Mouse (Mus musculus): Measurements from ENCODE around the gene Ncapd2.

The Ncapd2 gene

DNA sequence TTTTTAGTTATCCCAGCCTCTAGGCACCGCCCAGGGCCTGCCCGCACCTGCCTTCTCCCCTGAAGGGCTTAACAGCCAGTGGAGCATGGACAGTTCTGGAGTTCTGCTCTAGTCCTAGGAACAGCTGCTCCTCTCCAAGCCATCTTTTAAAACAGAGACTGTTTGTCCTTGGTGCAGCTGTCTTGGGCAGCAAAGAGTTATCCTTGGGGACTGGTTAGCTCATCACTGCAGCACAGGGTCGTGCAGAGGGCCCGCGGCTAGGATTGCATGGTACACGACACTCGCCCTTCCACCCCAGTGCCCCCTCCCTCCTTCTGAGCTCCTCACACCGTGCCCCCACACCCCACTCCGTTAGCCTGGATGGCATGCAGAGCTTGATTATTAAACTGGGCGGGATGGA, 44.2 kb downstream of the Ncapd2 start:
- no peak for DNase-seq (ENCODE audit: low read depth)

DNA sequence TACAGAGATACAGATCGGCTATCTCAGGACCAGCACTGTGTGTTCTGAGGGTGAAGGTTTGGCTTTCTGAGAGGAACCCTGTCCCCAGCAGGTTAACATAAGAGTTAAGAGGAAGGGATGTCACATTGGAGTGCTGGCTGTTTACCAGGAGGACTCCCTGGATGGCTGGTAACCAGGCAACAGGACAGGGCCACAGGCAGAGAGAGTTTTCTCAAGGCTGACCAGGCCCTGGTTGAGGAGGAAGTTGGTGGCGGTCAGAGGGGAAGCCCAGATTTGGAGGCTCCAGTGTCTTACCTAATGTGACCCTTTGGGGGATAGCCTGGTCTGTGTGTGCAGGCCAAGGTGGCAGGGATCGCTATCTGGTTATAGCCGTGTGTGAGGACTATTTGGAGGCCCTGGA, 44.7 kb downstream of the Ncapd2 start:
- no peak for DNase-seq (ENCODE audit: low read depth)

DNA sequence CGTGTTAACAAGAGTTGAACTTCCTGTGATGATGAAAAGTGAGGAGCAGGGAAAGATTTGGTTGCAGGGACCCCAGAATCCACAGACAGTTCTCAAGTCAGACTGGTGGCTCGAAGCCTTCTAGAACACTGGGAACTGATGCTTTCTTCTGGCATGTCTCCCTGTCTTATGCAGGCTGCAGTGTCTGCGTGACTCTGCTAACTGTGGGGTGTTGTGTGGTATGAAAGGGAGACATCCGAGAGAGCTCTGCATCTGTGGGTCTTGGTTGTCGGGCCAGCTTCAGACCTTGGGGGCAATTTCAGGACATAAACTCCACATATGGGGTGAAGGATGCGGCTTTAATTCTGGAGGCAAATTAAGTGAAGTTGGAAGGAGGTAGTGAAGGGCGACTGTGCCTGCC, 45.4 kb downstream of the Ncapd2 start:
- no peak for DNase-seq (ENCODE audit: low read depth)

DNA sequence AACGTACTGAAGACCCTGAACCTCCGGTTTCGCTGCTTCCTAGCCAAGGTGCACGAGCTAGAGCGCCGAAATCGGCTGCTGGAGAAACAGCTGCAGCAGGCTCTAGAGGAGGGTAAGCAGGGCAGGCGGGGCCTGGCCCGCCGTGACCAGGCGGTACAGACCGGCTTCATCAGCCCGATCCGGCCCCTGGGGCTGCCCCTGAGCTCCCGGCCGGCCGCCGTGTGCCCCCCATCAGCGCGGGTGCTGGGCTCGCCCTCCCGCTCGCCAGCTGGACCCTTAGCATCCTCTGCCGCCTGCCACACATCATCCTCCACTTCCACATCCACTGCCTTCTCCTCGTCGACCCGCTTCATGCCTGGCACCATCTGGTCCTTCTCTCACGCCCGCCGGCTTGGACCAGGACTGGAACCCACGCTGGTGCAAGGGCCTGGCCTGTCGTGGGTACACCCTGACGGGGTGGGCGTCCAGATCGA, 46.0 kb downstream of the Ncapd2 start:
- DNase-seq (ENCODE audit: low read depth), result no peak

DNA sequence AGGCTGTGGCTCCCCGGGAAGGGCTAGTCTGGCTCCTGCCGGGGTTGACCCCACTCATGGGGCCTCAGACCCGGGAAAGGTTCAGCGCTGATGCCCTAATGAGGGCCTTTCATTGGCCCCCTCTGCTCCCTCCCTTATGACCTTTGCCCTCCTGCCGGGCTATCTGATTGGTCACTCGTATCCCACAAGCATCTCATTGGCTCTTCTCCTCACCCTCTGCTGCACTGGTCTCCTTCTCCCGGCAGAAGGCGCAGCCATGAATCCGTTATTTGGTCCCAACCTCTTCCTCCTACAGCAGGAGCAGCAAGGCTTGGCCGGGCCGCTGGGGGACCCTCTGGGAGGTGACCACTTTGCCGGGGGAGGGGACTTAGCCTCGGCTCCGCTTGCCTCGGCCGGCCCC, 46.5 kb downstream of the Ncapd2 start, which contains the start of gene Iffo1:
Iffo1 (plus strand) TSS at position 241 of the 400 bp plus-strand sequence.
- DNase-seq (ENCODE audit: low read depth), result peak; percentile 88

DNA sequence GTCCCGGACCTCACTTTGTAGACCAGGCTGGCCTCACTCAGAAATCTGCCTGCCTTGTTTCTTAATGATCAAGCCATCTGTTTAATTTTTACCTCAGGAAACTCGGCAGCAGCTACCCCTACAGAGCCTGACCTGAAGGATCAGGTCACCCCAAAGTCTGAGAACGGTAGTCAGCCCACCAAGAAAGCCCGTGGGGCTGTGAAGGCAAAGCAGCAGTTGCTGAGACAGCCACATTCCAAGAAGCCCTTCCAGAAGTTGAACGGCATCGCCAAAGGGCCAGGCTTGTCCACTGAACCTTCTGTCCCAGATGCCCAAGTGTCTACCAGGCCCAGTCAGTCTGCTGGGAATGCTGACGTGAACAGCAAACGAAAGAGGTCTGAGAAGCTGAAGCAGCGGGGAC, 47.6 kb downstream of the Ncapd2 start:
- no peak for DNase-seq (ENCODE audit: low read depth)

DNA sequence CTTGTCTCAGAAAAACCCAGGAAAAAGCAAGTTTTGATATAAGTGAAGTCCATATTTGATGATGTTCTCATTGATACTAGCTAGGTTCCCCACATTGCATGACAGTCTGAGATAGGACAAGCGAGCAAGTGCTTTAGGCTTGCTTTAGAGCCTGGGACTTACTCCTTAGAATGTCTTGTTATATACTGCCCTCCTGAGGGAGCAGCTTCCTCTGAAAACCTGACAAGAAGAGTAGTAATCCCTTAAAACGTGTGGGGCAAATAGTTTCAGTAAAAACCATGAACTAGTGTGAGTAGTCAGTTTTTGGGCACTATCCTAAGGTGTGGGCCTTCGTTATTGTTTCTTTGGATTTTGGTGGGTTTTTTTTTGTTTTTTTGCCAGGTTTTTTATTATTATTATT, 48.4 kb downstream of the Ncapd2 start:
- DNase-seq (ENCODE audit: low read depth), result no peak

DNA sequence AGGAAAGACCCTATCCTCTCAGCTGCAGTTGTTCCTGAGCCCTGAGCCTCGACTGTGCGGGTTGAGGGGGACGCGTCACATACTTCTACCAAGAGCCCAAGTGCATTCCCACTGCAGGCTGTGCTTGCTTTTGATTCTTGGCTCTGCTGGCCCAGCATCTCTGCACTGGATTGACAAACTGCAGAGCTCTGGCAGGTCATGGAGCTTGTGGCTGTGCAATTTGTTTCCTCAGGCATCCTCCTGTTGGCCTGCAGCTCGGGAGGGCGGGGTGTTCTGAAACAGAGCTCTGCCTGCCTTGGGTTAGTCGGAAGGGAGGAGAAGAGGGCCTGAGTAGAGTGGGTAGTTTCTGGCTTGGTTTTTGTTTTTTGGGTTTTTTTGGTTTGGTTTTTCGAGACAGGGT, 49.1 kb downstream of the Ncapd2 start:
- no peak for DNase-seq (ENCODE audit: low read depth)

DNA sequence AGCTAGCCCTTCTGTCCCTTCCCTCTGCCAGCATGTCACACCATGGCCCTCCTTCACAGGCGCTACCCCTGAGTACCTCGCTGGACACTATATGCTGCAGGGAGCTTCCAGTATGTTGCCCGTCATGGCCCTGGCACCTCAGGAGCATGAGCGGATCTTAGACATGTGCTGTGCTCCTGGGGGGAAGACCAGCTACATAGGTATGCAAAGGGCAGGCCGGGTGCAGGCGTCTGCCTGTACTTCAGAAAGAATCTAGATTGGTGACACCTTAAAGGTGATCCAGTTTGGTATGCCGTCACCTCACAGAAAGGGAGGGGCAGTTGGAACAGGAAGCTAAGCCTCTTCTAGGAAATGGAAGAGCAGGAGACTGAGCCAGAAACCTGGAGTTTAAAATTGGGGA, 51.8 kb downstream of the Ncapd2 start:
- no peak for DNase-seq (ENCODE audit: low read depth)

DNA sequence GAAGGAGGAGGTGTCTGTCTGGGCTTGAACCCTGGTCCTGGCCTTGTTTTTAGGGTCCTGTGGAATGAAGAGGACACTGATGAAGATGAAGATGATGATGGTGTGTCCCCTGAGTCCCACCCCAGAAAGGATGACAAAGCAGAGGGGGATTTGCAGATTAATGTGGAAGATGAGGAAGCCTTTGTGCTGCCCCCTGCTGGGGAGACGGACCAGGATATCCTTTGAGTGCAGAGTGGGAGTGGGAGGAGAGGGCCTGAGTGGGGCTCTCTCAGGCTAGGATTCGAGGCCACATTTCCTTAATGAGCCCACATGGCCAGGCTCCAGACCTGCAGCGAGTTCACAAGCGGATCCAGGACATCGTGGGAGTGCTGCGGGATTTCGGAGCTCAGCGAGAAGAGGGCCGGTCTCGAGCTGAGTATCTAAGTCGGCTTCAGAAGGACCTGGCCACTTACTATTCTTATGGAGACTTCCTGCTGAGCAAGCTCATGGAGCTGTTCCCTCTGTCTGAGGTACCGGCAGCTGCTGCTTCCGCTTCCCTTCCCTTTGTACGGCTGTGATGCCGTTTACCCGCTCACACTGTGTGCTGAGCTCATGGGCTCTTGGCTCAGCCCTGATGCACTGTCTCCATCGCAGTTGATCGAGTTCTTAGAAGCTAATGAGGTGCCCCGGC, 54.4 kb downstream of the Ncapd2 start:
- no peak for DNase-seq (ENCODE audit: low read depth)

DNA sequence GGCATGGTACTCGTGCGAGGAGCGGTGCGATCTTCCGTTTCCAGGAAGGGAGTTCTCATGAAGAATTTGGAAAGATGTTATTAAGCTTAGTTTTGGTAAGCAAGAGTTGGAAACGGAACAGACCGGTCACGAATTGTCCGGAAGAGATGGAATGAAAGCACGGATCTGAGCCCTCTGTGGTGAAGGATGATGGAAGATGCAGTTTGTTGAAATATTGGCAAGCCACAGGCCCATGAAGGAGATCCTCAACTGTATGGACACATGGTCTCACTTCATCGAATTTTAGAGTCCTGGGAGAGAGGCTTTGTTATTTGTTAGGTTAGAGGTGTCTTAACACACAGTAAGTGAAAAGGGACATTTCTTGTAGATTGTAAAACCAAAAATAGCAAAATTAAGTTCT, 59.0 kb downstream of the Ncapd2 start:
- no peak for DNase-seq (ENCODE audit: low read depth)

DNA sequence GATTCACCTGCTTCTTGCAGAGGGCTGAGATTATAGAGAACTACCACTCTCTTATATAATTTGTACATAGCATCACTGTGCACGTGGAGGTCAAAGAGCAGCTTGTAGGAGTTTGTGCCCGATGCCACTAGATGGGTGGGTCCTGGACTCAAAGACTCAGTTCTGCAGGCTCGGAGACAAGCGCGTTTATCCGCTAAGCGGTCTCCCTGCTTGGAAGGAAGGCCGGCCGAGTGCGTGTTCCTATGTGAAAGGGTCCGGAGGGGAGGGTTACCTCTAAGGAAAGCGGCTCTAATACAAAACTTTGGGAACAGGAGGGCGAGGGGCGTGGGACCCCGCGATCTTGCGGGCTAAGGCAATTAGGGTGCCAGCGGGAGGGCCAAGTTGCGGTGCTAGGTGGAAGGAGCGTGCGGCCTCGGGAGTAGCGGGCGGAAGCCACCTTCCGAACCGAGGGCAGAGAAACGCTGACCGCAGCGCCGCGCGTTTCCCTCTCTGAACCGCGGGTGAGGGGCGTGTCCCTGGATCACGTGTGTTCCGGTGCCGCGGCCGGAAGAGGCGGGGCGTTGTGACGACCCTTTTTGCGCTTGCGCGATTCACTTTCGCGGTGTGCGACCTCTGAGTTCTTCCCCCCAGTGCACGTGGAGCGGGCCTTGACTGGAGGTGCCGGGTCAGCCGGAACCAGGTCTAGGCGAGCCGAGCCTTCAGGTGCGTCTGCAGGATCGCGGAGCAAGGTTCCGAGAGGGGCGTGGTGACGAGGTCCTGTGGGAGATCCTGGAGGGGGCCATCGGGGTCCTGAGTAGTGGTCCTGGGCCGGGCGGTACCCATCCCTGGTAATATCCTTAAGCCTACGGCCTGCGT, 60.0 kb downstream of the Ncapd2 start, which contains the start of gene Nop2:
Nop2 (plus strand) TSS at position 608 of the 855 bp plus-strand sequence.
- DNase-seq (ENCODE audit: low read depth), result peak; percentile 92

DNA sequence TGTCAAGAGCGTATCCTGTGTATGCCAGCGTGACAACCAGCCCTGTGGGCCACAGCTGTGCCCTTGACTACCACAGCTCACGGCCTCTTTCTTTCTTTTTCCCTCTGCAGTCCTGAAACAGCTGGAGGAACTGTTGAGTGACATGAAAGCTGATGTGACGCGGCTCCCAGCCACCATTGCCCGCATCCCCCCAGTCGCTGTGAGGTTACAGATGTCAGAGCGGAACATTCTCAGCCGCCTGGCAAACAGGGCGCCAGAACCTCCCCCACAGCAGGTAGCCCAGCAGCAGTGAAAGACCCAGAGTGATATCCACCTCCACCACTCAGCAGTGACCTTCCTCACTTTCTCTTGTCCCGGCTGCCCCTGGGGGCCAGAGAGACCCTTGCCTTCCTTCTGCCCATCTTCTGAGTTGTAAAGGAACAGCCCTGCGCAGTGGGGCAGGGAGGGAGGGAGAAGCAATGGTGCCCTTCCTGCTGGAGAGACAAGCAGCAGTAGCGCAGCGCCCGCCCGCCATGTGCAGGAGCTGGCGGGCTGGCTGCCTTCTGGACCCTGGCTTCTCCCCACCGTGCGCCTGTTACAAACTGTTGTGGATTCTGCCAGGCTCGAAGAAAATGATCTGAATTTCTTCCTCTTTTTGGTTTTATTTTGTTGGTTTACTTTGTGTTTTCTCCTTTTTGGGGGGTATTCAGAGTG, 61.6 kb downstream of the Ncapd2 start:
- DNase-seq (ENCODE audit: low read depth), result no peak

DNA sequence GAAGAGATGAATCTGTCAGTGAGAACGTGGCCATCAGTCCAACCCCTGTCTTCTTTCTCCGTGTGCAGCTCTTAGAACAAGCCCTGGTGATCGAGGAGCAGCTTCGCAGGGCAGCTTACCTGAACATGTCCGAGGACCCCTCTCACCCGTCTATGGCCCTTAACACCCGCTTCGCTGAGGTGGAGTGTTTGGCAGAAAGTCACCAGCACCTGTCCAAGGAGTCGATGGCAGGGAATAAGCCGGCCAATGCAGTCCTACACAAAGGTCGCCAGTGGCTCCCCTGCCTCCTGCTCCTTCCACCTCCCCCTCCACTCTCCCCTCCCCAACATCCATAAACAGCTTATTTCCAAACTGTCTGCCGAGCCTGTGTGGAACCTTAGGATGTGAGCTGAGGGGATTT, 62.8 kb downstream of the Ncapd2 start:
- no peak for DNase-seq (ENCODE audit: low read depth)

DNA sequence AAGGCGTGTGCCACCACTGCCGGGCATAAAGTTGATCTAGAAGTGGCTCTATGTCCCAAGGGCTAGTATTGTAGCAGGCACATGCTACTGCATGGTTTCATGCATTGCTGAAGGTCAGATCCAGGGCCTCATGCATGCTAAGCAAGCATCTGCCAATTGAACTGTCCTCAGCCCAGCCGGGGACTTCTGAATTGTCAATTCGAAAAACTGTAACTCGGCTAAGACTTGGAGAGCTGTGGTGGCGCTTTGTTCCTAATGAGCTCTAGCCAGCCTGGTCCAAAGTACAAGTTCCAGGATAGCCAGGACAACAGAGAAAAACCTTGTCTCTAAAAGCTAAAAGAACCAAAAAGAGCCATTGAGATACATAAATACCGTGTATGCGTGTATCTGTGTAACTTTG, 72.1 kb downstream of the Ncapd2 start:
- no peak for DNase-seq (ENCODE audit: low read depth)

Measured in c-Kit-positive CD71-positive TER-119-negative erythroid progenitor cells, embryonic 14.5 days (primary cell).